Mouse (Mus musculus) forebrain, embryonic 16.5 days (tissue): ENCODE measurements around the gene Borcs6. TPM values are rescaled to one million over a fixed set of nuclear protein-coding genes. Genes with fewer than 3 reads are reported as not detected.

Experiments used
- ATAC-seq: fragments of 200-750 bp; cut with Nextera tagmentation; 2 replicates; pipeline ENCODE4 v1.8.0; 2017; ENCODE audit warnings: mild to moderate bottlenecking, moderate library complexity
- H3K27ac ChIP-seq: fragments of 300-500 bp; sonication (generic); 2 replicates; pipeline ENCODE4 v1.5.1; 2014; ENCODE audit warnings: low read length, control low read depth
- H3K27me3 ChIP-seq: fragments of 300-500 bp; sonication (generic); replicated peaks from 2 replicates; pipeline ENCODE4 v1.6.1; 2014; ENCODE audit warnings: low read length; ENCODE audit not compliant: control insufficient read depth, insufficient read depth
- H3K36me3 ChIP-seq: fragments of 300-500 bp; sonication (generic); 2 replicates; pipeline ENCODE4 v1.6.1; 2014; ENCODE audit not compliant: control insufficient read depth, insufficient read depth
- H3K4me1 ChIP-seq: fragments of 300-500 bp; sonication (generic); replicated peaks from 2 replicates; pipeline ENCODE4 v1.6.1; 2014; ENCODE audit warnings: low read length; ENCODE audit not compliant: control insufficient read depth, insufficient read depth
- H3K4me2 ChIP-seq: fragments of 300-500 bp; sonication (generic); 2 replicates; pipeline ENCODE4 v1.6.1; 2014; ENCODE audit warnings: mild to moderate bottlenecking, low read length, control low read depth
- H3K4me3 ChIP-seq: fragments of 300-500 bp; sonication (generic); replicated peaks from 2 replicates; pipeline ENCODE4 v1.5.1; 2014; ENCODE audit warnings: mild to moderate bottlenecking, low read length, control low read depth
- H3K9ac ChIP-seq: fragments of 300-500 bp; sonication (generic); replicated peaks from 2 replicates; pipeline ENCODE4 v1.6.1; 2014; ENCODE audit warnings: low read depth, low read length, control low read depth
- H3K9me3 ChIP-seq: fragments of 300-500 bp; sonication (generic); 2 replicates; pipeline ENCODE4 v1.6.1; 2016; ENCODE audit warnings: low read length; ENCODE audit not compliant: control insufficient read depth
- WGBS: fragments of 180-500 bp; shearing (Covaris S2); extraction: QIAGEN DNeasy Blood & Tissue Kit; methylation state at CpG from one replicate; pipeline ENCODE4 v1.1.7; 2014; 5-methylcytosine and 5-hydroxymethylcytosine counted together
- polyA plus RNA-seq: library from polyadenylated mRNA; unstranded; fragments of >200 nt; fragmentation: Nextera tagmentation; extraction: Ambion mirVana; gene quantifications from 2 replicates; pipeline ENCODE4 v1.2.1, GENCODE M21; 2015

Gene Borcs6
- polyA plus RNA-seq, 1 experiment from 2014 or later = 11.4 TPM

DNA sequence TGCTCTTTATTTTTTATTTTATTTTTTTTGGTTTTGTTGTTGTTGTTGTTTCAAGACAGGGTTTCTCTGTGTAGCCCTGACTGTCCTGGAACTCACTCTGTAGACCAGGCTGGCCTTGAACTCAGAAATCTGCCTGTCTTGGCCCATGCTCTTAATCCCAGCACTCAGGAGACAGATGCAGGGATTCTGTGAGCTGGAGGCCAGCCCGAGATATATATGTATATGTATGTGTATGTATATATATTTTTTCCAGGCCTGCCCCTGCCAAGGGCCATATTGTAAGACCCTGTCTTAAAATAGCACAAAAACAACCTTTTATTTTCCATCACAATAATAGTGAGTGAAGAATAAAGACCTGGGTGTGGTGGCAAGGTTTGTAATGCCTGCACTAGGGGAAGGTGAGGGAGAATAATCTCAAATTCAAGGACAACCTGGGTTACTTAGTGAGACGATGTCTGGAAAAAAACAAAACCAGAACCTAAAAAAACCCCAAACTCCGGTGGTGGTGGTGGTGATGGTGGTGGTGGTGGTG, 5.9 kb downstream of the Borcs6 start:
- Histone ChIP-seq H3K27ac (no peak overlapping the region), H3K4me1 (peaks cover 40% of the 10 kb centered on the region), H3K4me2 (peak overlapping the region; percentile 65; the same call in 1 of the 2 replicates), H3K4me3 (no peak overlapping the region; the same call in 1 of the 2 replicates), H3K36me3 (no peaks in the 10 kb centered on the region), H3K9ac (no peak overlapping the region), H3K27me3 (no peaks in the 10 kb centered on the region), H3K9me3 (no peaks in the 10 kb centered on the region)
- WGBS = 58% methylated on average over 3 of the region's 3 CpGs
- no peak for ATAC-seq

DNA sequence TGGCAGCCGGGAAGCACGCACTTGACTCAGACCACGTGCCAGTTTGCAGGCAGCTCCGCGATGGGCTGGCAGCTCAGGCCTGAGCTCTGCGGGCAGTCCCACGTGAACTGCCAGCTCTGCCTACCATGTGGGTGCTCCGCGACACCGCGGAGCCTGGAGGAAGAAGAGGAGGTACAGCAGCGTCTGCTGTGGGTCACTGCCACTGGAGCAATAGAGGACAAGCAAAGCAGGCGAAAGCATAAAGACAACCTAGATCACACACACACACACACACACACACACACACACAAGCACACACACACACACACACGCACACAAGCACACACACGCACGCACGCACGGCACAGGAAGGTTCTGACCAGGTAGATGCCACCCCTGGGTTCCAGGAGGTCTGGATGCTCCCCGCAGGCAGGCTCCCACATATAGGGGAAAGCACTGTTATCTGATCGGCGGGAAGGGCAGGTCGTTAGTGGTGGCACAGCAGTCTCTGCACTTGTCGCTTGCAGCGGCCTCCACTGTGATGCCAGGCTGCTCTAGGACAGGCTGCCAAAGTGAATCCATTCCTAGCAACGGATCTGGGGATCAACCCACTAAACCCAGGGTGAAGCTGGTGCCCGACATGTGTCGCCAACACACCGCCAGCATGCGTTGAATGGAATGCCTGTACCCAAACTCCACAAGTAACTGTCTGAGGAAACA, 6.8 kb downstream of the Borcs6 start:
- H3K27ac ChIP-seq = peak overlapping the region; percentile 26; the same call in 1 of the 2 replicates
- WGBS = 2% methylated on average over 29 of the region's 29 CpGs
- no peaks in the 10 kb centered on the region for H3K27me3 ChIP-seq
- no peaks in the 10 kb centered on the region for H3K9me3 ChIP-seq
- peak overlapping the region; percentile 39 for H3K4me3 ChIP-seq
- H3K9ac ChIP-seq = peak overlapping the region; percentile 39
- H3K36me3 ChIP-seq = no peaks in the 10 kb centered on the region
- ATAC-seq = no peak
- peak overlapping the region; percentile 65 for H3K4me2 ChIP-seq
- peaks cover 36% of the 10 kb centered on the region for H3K4me1 ChIP-seq

GRCm38 (mm10) chr11:69066956-69067355, 7.4 kb downstream of the Borcs6 start:
- Histone ChIP-seq H3K27ac (peak overlapping the region; percentile 26; the same call in 1 of the 2 replicates), H3K27me3 (no peaks in the 10 kb centered on the region), H3K4me2 (peak overlapping the region; percentile 65), H3K9ac (peak overlapping the region; percentile 39), H3K4me3 (peak overlapping the region; percentile 39), H3K36me3 (no peaks in the 10 kb centered on the region), H3K9me3 (no peaks in the 10 kb centered on the region), H3K4me1 (peaks cover 36% of the 10 kb centered on the region)
- no peak for ATAC-seq
- 9% methylated on average over 8 of the region's 8 CpGs for WGBS

DNA sequence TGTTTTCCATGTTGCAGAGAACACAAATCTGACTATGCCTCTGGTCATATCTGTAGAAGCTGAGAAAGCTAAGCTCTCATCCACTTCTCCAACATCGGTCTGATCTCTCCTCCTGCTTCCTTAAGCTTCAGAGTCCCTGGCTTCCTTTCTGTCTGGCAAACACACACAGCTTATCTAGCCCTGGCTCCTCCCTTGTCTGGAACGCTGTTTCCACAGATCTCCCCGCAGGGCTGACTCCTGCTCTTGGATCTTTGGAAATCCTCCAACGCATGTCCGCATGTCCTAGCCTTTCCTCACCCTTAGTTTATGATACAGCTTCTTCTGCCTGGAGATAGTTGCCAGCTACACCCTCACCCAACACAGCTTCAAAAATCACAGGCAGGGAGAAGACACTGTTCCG, 8.1 kb downstream of the Borcs6 start:
- Histone ChIP-seq H3K36me3 (no peaks in the 10 kb centered on the region), H3K27ac (no peak overlapping the region), H3K9ac (no peak overlapping the region), H3K4me3 (no peak overlapping the region), H3K27me3 (no peaks in the 10 kb centered on the region), H3K4me1 (peaks cover 43% of the 10 kb centered on the region), H3K9me3 (no peaks in the 10 kb centered on the region), H3K4me2 (no peak overlapping the region)
- 65% methylated on average over 6 of the region's 6 CpGs for WGBS
- ATAC-seq = no peak

DNA sequence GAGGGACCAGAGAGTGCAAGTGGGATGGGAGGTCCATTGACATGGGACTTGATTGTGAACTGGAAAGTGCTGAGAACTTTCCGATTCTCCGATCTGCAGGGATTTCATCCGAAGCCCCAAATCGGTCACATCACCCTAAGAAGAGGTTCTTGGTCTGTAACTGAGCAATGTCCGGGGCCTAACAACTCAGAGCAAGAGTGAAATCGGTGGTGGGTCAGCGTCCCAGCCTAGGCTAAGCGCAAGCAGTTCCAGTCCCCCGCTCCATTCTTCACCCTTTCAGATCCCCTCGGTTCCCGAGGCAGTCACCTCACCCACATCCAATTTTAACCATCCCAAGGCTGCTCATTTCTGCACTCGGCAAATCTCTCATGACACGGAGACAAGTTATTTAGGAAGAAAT, 10.6 kb downstream of the Borcs6 start:
- Histone ChIP-seq H3K36me3 (no peaks in the 10 kb centered on the region), H3K4me1 (peaks cover 42% of the 10 kb centered on the region), H3K9me3 (no peaks in the 10 kb centered on the region), H3K4me2 (peak overlapping the region; percentile 93), H3K27ac (peak overlapping the region; percentile 92), H3K9ac (peak overlapping the region; percentile 87), H3K27me3 (no peaks in the 10 kb centered on the region), H3K4me3 (peak overlapping the region; percentile 72)
- no peak for ATAC-seq
- under 1% methylated on average over 13 of the region's 13 CpGs for WGBS

DNA sequence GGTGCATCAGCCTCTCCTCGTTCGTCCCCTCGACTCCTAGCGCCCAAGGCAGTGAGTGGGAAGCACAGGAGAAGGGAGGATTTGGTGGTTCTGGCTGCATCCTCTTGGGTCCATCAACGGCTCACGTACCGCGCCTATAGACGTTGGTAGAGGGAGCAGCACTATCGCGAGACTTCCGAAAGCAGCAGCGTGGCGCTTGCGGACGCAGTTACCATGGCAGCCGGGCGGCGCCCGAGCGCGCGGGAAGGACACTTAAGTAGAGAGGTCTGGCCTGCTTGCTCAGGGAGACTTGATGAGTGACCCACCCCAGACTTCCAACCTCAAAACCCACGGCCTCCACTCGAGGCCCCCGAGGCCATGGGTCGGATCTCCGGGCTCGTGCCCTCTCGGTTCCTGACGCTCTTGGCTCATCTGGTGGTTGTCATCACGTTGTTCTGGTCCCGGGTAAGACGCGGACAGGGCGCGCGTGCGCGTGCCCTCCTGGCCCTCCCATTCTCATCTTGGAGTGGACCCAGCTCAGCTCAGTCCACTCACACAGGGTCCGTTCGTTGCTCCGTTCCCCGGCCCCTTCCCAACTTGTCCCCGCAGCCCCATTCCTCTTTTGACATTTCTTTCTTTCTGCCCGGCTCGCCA, 11.2 kb downstream of the Borcs6 start, which contains the start of gene Tmem107:
TSS of gene Tmem107 (plus strand) at position 217 of the 633 bp plus-strand sequence.
- Histone ChIP-seq H3K27ac (peak within 1 kb of the TSS; percentile 92), H3K4me2 (peak within 1 kb of the TSS; percentile 93), H3K27me3 (no peaks in the 10 kb centered on the region), H3K36me3 (no peaks in the 10 kb centered on the region), H3K4me1 (peaks cover 40% of the 10 kb centered on the region), H3K4me3 (peak within 1 kb of the TSS; percentile 72), H3K9ac (peak within 1 kb of the TSS; percentile 87), H3K9me3 (no peaks in the 10 kb centered on the region)
- under 1% methylated on average over 47 of the region's 47 CpGs for WGBS
- ATAC-seq = peak; percentile 85

GRCm38 (mm10) chr11:69071262-69071661, 11.7 kb downstream of the Borcs6 start:
- no peak for ATAC-seq

DNA sequence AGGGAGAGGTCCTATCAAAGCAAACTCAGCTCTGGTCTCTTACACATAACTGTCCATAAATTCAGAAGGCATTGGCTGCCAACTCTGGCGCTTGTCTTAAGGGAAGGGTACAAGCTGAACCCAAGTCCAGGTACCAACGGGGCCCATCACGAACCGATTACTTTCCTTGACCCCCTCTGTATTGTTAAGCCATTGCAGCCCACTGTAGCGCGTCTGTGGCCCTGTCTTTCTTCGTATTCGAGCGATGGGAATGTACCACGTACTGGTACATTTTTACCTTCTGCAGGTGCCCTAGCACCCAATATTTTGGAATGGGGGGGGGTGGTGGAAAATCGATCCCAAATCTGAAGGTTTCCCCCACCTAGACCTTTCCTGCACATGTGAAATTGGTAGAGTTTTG, 12.7 kb downstream of the Borcs6 start:
- ATAC-seq = no peak
- Histone ChIP-seq H3K4me1 (peaks cover 27% of the 10 kb centered on the region), H3K27me3 (no peaks in the 10 kb centered on the region), H3K4me2 (peak overlapping the region; percentile 51), H3K36me3 (no peaks in the 10 kb centered on the region), H3K9me3 (no peaks in the 10 kb centered on the region), H3K4me3 (peak overlapping the region; percentile 38), H3K27ac (peak overlapping the region; percentile 97), H3K9ac (peak overlapping the region; percentile 65; the same call in 1 of the 2 replicates)
- WGBS = 84% methylated on average over 11 of the region's 11 CpGs

More at GRCm38 (mm10) chr11:69071262-69071661, 11.7 kb downstream of the Borcs6 start:
- Histone ChIP-seq H3K36me3 (no peaks in the 10 kb centered on the region), H3K4me3 (peak overlapping the region; percentile 72), H3K27ac (peak overlapping the region; percentile 92), H3K9ac (peak overlapping the region; percentile 87), H3K4me1 (peaks cover 35% of the 10 kb centered on the region), H3K4me2 (peak overlapping the region; percentile 93), H3K9me3 (no peaks in the 10 kb centered on the region), H3K27me3 (no peaks in the 10 kb centered on the region)
- WGBS = 22% methylated on average over 9 of the region's 9 CpGs

- WGBS = 11% methylated on average over 9 of the region's 9 CpGs
- ATAC-seq = no peak
- H3K27ac ChIP-seq = peak overlapping the region; percentile 97
- H3K9ac ChIP-seq = peak overlapping the region; percentile 65
- H3K4me2 ChIP-seq = peak overlapping the region; percentile 51
- H3K4me1 ChIP-seq = peaks cover 27% of the 10 kb centered on the region
- H3K9me3 ChIP-seq = no peaks in the 10 kb centered on the region
- H3K27me3 ChIP-seq = no peaks in the 10 kb centered on the region
- peak overlapping the region; percentile 38 for H3K4me3 ChIP-seq
- H3K36me3 ChIP-seq = no peaks in the 10 kb centered on the region
Observed at GRCm38 (mm10) chr11:69072666-69073064, 13.1 kb downstream of the Borcs6 start.
